Mouse (Mus musculus): ENCODE data around the gene Cacnb1. TPM values are rescaled to one million over a fixed set of nuclear protein-coding genes. Genes with fewer than 3 reads are reported as not detected.
A peak's percentile ranks its signal among the peaks of the same experiment; 100 is the strongest.

The Cacnb1 gene
- polyA plus RNA-seq, 2 experiments, result 0.38 TPM; not detected in 1

- TF ChIP-seq EP300 (IDR thresholded peaks at IDR 0.05; ENCODE audit: low read depth) (no peak), CTCF (IDR thresholded peaks at IDR 0.05; ENCODE audit: low read depth) (no peak)
- Histone ChIP-seq H3K4me2 (ENCODE audit: low read depth) (no peak overlapping the region), H3K4me3 (ENCODE audit: insufficient read depth in 1 of 2, low read depth in 2 of 2, low read length in 2 of 2) (no peak overlapping the region), H3K9ac (replicated peaks) (no peak overlapping the region), H3K9me3 (ENCODE audit: control insufficient read depth, low read length) (no peaks in the 10 kb centered on the region), H3K36me3 (replicated peaks; ENCODE audit: control insufficient read depth, insufficient read depth, low read depth) (no peaks in the 10 kb centered on the region), H3K27me3 (ENCODE audit: control insufficient read depth, insufficient read depth, low read length) (peaks cover 7% of the 10 kb centered on the region), H3K4me1 (replicated peaks; ENCODE audit: control insufficient read depth in 2 of 2, insufficient read depth in 2 of 2, low read length in 1 of 2) (peaks cover 0 to 4% of the 10 kb centered on the region in 2 experiments; a peak in 1 of 4 replicates), H3K27ac (no peak overlapping the region)
- 34% methylated on average over 13 of the region's 13 CpGs for WGBS (ENCODE audit: insufficient replicate concordance)
- ATAC-seq (ENCODE audit: insufficient read depth), result 0 out of 2 replicates have a peak, but pooled peaks have one; percentile 32
- no peak for DNase-seq (ENCODE audit: low read depth in 3 of 3, low spot score in 3 of 3)
Observed at GRCm38 (mm10) chr11:98005076-98005475, 17.8 kb downstream of the Cacnb1 start.

GRCm38 (mm10) chr11:98004161-98004560 is 18.7 kb downstream of the Cacnb1 start:
- H3K4me2 ChIP-seq (ENCODE audit: low read depth), result no peak overlapping the region
- H3K4me1 ChIP-seq (replicated peaks; ENCODE audit: control insufficient read depth in 2 of 2, insufficient read depth in 2 of 2, low read length in 1 of 2), result peaks cover 0 to 8% of the 10 kb centered on the region in 2 experiments; a peak in 2 of 4 replicates
- no peak for TF ChIP-seq CTCF (IDR thresholded peaks at IDR 0.05; ENCODE audit: low read depth)
- WGBS (ENCODE audit: insufficient replicate concordance), result 66% methylated on average over 8 of the region's 8 CpGs
- no peak overlapping the region for H3K4me3 ChIP-seq (ENCODE audit: insufficient read depth in 1 of 2, low read depth in 2 of 2, low read length in 2 of 2)
- DNase-seq (ENCODE audit: low read depth in 3 of 3, low spot score in 3 of 3), result no peak
- H3K27ac ChIP-seq, result no peak overlapping the region
- ATAC-seq (ENCODE audit: insufficient read depth), result no peak
- H3K9me3 ChIP-seq (ENCODE audit: control insufficient read depth, low read length), result no peaks in the 10 kb centered on the region
- no peak overlapping the region for H3K9ac ChIP-seq (replicated peaks)
- no peaks in the 10 kb centered on the region for H3K36me3 ChIP-seq (replicated peaks; ENCODE audit: control insufficient read depth, insufficient read depth, low read depth)
- H3K27me3 ChIP-seq (ENCODE audit: control insufficient read depth, insufficient read depth, low read length), result peaks cover 7% of the 10 kb centered on the region

GRCm38 (mm10) chr11:98003171-98003671 is 19.6 kb downstream of the Cacnb1 start:
- ATAC-seq (ENCODE audit: insufficient read depth), result peak; percentile 34; the same call in 1 of the 2 replicates
- Histone ChIP-seq H3K4me3 (ENCODE audit: insufficient read depth in 1 of 2, low read depth in 2 of 2, low read length in 2 of 2) (no peak overlapping the region), H3K27ac (no peak overlapping the region), H3K36me3 (replicated peaks; ENCODE audit: control insufficient read depth, insufficient read depth, low read depth) (no peaks in the 10 kb centered on the region), H3K27me3 (ENCODE audit: control insufficient read depth, insufficient read depth, low read length) (peaks cover 7% of the 10 kb centered on the region), H3K9me3 (ENCODE audit: control insufficient read depth, low read length) (no peaks in the 10 kb centered on the region), H3K4me2 (ENCODE audit: low read depth) (peak overlapping the region; percentile 55), H3K9ac (replicated peaks) (no peak overlapping the region), H3K4me1 (replicated peaks; ENCODE audit: control insufficient read depth in 2 of 2, insufficient read depth in 2 of 2, low read length in 1 of 2) (peaks cover 0 to 9% of the 10 kb centered on the region in 2 experiments; a peak in 2 of 4 replicates)
- WGBS (ENCODE audit: insufficient replicate concordance), result 32% methylated on average over 17 of the region's 17 CpGs
- no peak for DNase-seq (ENCODE audit: low read depth in 3 of 3, low spot score in 3 of 3)
- TF ChIP-seq CTCF (IDR thresholded peaks at IDR 0.05; ENCODE audit: low read depth) (no peak), EP300 (IDR thresholded peaks at IDR 0.05; ENCODE audit: low read depth) (no peak)

GRCm38 (mm10) chr11:98002627-98003026 is 20.2 kb downstream of the Cacnb1 start:
- Histone ChIP-seq H3K4me3 (ENCODE audit: insufficient read depth in 1 of 2, low read depth in 2 of 2, low read length in 2 of 2) (peak overlapping the region in 1 of 2 experiments; percentile 27; a peak in 1 of 4 replicates), H3K4me2 (ENCODE audit: low read depth) (peak overlapping the region; percentile 55), H3K27me3 (ENCODE audit: control insufficient read depth, insufficient read depth, low read length) (peaks cover 7% of the 10 kb centered on the region), H3K4me1 (replicated peaks; ENCODE audit: control insufficient read depth in 2 of 2, insufficient read depth in 2 of 2, low read length in 1 of 2) (peaks cover 0 to 12% of the 10 kb centered on the region in 2 experiments; a peak in 2 of 4 replicates), H3K27ac (no peak overlapping the region), H3K9me3 (ENCODE audit: control insufficient read depth, low read length) (no peaks in the 10 kb centered on the region), H3K9ac (replicated peaks) (no peak overlapping the region), H3K36me3 (replicated peaks; ENCODE audit: control insufficient read depth, insufficient read depth, low read depth) (no peaks in the 10 kb centered on the region)
- 2% methylated on average over 12 of the region's 12 CpGs for WGBS (ENCODE audit: insufficient replicate concordance)
- TF ChIP-seq CTCF (IDR thresholded peaks at IDR 0.05; ENCODE audit: low read depth) (peak; percentile 91), EP300 (IDR thresholded peaks at IDR 0.05; ENCODE audit: low read depth) (no peak)
- DNase-seq (ENCODE audit: low read depth in 3 of 3, low spot score in 3 of 3) (no peak), ATAC-seq (ENCODE audit: insufficient read depth) (no peak)

GRCm38 (mm10) chr11:98001986-98002385 is 20.8 kb downstream of the Cacnb1 start:
- H3K4me1 ChIP-seq (replicated peaks; ENCODE audit: control insufficient read depth in 2 of 2, insufficient read depth in 2 of 2, low read length in 1 of 2), result peaks cover 0 to 12% of the 10 kb centered on the region in 2 experiments; a peak in 2 of 4 replicates
- TF ChIP-seq EP300 (IDR thresholded peaks at IDR 0.05; ENCODE audit: low read depth), result no peak
- no peak for TF ChIP-seq CTCF (IDR thresholded peaks at IDR 0.05; ENCODE audit: low read depth)
- no peak overlapping the region for H3K4me3 ChIP-seq (ENCODE audit: insufficient read depth in 1 of 2, low read depth in 2 of 2, low read length in 2 of 2)
- ATAC-seq (ENCODE audit: insufficient read depth) (no peak), DNase-seq (ENCODE audit: low read depth in 3 of 3, low spot score in 3 of 3) (no peak)
- H3K36me3 ChIP-seq (replicated peaks; ENCODE audit: control insufficient read depth, insufficient read depth, low read depth), result no peaks in the 10 kb centered on the region
- 48% methylated on average over 6 of the region's 6 CpGs for WGBS (ENCODE audit: insufficient replicate concordance)
- H3K9me3 ChIP-seq (ENCODE audit: control insufficient read depth, low read length), result no peaks in the 10 kb centered on the region
- H3K27ac ChIP-seq, result no peak overlapping the region
- H3K9ac ChIP-seq (replicated peaks), result no peak overlapping the region
- H3K4me2 ChIP-seq (ENCODE audit: low read depth), result no peak overlapping the region
- peaks cover 7% of the 10 kb centered on the region for H3K27me3 ChIP-seq (ENCODE audit: control insufficient read depth, insufficient read depth, low read length)

Data from liver, embryonic 14.5 days (tissue).